Mouse (Mus musculus): ENCODE measurements around the gene Mettl7a3.
"Not testable (repeated sequence)": the region's sequence is repeated elsewhere in the genome, so short reads cannot be mapped to it uniquely, and the experiment has no call there.

The Mettl7a3 gene

DNA sequence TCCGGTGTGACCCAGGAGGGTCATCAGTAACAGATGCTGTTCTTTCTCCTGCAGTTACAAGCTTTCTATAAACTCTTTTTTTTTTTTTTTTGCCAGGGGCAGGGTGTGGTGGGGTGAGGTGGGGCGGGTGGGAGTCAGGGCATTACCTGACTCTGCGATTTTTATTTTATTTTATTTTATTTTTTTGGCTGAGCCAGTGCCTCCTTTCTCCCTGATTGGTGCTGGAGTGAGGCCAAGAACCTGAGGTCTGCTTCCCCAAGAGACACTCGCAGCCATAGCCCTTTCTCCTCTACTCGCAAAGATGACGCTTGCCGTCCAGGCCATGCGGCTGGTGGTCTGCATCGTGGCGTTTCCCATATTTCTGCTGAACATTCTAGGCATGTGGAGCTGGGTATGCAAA, at the start of gene Mettl7a3:
Gene Mettl7a3 (plus strand): TSS at position 301 of the 400 bp plus-strand sequence.
- in situ Hi-C loops (cut with MboI; ENCODE audit: low sequenced_read_pairs), result no loop called here

- in situ Hi-C loops (cut with MboI; ENCODE audit: low sequenced_read_pairs), result no loop called here
Measured at GRCm38 (mm10) chr15:100288980-100289379, 45.7 kb upstream of the Mettl7a3 start.

DNA sequence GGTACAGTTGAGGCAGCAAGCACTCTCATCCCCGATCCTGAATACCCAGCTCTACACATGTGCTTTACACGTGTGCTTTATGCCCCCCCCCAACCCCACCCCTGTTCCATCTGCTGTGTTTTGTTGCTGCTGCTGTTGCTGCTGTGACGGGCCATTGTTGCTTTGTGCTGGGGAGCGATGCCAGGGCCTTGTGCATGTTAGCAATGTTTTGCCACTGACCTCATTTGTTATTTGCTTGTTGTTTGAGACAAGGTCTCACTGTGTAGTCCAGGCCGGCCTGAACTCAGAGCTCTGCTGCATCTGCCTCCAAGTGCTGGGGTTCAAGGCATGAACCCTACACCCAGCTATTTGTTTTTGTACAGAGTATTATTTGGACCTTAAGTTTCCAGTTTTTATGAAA, 43.9 kb upstream of the Mettl7a3 start:
- in situ Hi-C loops (cut with MboI; ENCODE audit: low sequenced_read_pairs), result no loop called here

- in situ Hi-C loops (cut with MboI; ENCODE audit: low sequenced_read_pairs), result no loop called here
Measured at GRCm38 (mm10) chr15:100292326-100292725, 42.4 kb upstream of the Mettl7a3 start.

DNA sequence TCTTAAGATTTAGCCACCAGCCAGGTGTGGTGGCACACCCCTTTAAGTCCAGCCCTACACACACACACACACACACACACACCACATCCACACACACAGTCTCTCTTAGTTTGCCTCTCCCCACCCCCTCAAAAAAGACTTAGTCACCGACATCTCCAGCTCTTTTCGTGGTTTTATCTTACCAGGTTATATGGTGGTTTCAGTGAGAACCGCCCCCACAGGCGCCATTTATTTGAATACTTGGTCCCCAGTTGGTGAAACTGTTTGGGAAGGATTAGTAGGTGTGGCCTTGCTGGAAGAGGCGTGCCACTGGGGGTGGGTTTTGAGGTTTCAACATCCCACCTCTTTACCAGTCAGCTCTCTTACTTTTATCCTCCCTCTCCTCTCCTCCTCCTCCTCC, 36.9 kb upstream of the Mettl7a3 start:
- in situ Hi-C loops (cut with MboI; ENCODE audit: low sequenced_read_pairs), result no loop called here

GRCm38 (mm10) chr15:100300499-100300898, 34.2 kb upstream of the Mettl7a3 start:
- in situ Hi-C loops (cut with MboI; ENCODE audit: low sequenced_read_pairs), result no loop called here

DNA sequence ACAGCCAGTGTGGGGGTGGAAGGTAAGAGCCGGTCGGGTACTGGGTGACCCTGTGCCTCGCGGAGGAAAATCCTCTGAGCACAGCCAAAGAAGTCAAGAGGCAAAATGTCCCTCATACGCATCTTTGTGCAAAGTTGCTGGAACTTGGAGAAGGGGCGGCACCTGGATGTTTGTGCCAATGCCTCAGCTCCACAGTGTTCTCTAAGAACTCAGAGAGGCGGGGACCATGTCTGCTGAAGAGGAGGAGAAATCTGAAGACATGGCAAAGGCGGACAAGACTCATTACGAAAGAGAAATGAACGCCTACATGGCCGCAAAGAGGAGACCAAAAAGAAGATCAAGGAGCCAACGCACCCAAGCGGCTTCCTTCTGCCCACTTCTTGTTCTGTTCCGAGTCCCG, 33.2 kb upstream of the Mettl7a3 start:
- in situ Hi-C loops (cut with MboI; ENCODE audit: low sequenced_read_pairs), result no loop called here

DNA sequence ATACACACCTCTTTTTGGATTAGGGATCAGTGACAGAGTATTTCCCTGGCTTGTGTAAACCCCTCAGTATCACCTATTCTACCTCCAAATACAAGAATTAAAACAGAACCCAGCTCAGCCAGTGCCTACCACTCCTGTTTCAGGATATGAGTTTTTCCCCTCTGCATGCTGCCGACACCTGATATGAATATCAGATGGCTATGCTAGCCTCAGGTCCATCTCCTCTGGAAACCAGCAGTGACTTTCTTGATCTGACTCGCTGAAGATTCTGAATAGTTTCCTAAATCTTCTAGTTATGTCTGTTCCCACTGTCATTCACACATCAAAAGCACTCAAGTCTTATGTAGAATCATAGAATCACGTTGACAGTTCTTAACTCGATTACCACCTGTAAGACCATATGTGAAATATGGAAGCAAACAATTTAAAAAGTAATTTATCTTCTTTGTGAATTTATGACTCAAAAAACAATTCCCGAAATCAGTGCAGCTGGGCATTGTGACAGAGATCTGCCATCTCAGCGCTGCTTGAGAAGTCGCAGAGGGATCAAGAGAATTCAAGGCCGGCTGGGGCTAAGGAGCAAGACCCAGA, 31.2 kb upstream of the Mettl7a3 start:
- in situ Hi-C loops (cut with MboI; ENCODE audit: low sequenced_read_pairs), result no loop called here

- in situ Hi-C loops (cut with MboI; ENCODE audit: low sequenced_read_pairs), result no loop called here
Measured at GRCm38 (mm10) chr15:100304019-100304991, 30.4 kb upstream of the Mettl7a3 start, which contains the start of gene Mettl7a1. Gene Mettl7a1 (plus strand): TSS chr15:100304140.

DNA sequence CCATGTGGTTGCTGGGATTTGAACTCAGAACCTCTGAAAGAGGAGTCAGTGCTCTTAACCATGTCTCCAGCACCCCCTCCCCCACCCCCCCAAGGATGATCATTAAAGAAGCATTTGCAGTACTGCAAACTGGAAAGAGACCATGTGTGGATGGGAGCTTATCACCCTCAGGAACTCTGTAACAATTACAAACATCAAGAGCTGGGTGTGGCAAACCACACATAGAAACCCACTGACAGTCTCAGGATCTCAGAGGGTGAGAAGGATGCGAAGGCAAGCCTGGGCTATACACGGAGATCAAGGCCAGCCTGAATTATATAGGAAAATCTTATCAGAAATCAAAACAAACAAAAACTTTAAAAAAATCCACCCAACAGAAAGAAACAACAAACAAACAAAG, 28.5 kb upstream of the Mettl7a3 start:
- in situ Hi-C loops (cut with MboI; ENCODE audit: low sequenced_read_pairs), result no loop called here

GRCm38 (mm10) chr15:100307438-100308096, 27.2 kb upstream of the Mettl7a3 start:
- in situ Hi-C loops (cut with MboI; ENCODE audit: low sequenced_read_pairs), result not testable (repeated sequence)

GRCm38 (mm10) chr15:100312346-100312745, 22.4 kb upstream of the Mettl7a3 start:
- in situ Hi-C loops (cut with MboI; ENCODE audit: low sequenced_read_pairs), result no loop called here

- in situ Hi-C loops (cut with MboI; ENCODE audit: low sequenced_read_pairs), result no loop called here
Measured at GRCm38 (mm10) chr15:100314448-100315145, 20.1 kb upstream of the Mettl7a3 start.

GRCm38 (mm10) chr15:100318014-100318671, 16.6 kb upstream of the Mettl7a3 start:
- in situ Hi-C loops (cut with MboI; ENCODE audit: low sequenced_read_pairs), result not testable (repeated sequence)

- in situ Hi-C loops (cut with MboI; ENCODE audit: low sequenced_read_pairs), result no loop called here
Measured at GRCm38 (mm10) chr15:100319884-100320283, 14.8 kb upstream of the Mettl7a3 start.

DNA sequence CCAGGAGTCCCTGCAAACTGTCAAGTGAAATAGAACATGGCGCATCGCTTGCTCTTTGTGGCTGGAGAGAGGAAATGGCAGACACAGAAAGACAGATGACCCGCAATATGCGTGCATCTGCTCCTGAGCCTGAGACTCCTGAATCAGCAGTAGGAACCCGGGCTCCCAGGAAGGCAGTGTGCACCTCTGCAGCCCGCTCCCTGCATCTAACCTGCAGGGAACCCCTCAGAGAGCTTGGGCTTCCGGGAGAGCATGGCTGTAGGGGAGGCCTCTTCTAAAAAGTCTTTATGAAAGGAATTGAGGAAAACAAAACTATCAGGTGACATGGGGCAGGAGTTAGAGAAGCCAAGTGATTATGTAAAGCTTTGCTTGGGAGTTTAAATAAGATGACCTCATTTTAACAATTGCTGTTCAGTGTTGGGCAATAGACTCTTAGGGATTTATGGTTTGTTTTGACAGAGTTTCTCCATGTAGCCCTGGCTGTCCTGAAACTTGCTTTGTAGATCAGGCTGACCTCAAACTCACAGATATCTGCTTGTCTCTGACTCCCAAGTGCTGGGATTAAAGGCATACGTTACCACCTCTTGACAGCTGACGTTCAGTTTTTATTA, 14.3 kb upstream of the Mettl7a3 start:
- in situ Hi-C loops (cut with MboI; ENCODE audit: low sequenced_read_pairs), result no loop called here

DNA sequence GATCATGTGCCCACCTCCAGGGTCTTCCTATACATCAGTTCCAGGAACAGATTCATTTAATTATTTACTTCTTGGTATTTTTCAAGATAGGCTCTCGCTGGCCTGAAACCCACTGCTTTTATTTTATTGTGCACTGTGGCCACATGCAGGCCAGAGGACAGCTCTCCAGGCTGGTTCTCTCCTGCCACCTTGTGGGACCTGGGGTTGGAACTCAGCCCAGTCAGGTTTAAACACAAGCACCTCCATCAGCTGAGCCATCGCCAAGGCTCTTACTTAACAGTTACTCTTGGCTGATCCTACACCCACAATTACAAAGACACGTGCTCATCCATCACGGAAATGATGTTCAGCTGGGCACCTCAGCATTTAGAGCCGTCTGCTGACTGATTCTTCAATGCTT, 13.6 kb upstream of the Mettl7a3 start:
- in situ Hi-C loops (cut with MboI; ENCODE audit: low sequenced_read_pairs), result no loop called here

DNA sequence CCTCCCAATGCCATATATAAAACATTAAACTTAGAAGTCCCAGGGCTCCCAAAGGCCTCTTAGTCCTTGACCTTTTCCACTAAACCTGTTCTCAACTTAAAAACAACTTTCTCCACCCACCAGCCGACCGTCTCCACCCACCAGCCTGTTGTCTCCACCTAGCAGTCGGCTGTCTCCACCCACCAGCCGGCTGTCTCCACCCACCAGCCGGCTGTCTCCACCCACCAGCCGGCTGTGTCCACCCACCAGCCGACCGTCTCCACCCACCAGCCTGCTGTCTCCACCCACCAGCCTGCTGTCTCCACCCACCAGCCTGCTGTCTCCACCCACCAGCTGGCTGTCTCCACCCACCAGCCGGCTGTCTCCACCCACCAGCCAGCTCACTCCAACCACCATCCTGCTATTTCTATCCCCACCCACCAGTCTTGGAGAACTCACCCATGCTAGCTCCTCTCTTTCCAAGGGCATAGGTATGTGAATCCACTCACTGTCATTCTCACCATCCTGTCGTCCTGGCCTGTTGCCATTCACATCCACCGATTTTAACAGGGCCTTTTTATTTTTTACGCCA, 10.6 kb upstream of the Mettl7a3 start:
- in situ Hi-C loops (cut with MboI; ENCODE audit: low sequenced_read_pairs), result no loop called here

- in situ Hi-C loops (cut with MboI; ENCODE audit: low sequenced_read_pairs), result no loop called here
Measured at GRCm38 (mm10) chr15:100325235-100325634, 9.5 kb upstream of the Mettl7a3 start.

DNA sequence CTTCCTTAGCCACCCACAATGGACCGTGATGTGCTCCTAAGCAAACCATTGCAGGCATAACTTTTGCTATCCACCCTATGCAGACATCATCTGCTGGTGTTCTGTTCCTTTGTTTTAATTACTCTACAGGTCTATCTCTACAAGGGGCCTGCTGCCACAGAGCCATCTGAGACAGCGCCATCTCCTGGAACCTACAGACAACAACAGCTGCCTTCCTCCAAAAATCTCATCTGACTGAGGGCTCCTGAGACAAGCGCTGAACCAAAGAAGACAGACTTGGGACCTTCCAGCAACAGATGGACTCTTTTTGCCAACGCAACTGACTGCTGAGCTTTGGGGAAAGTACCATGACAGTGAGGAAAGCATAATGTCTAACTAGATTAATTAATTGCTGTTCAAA, 6.6 kb upstream of the Mettl7a3 start:
- in situ Hi-C loops (cut with MboI; ENCODE audit: low sequenced_read_pairs), result not testable (repeated sequence)
